Mouse (Mus musculus) brain, embryonic 14.5 days (tissue): ENCODE results near the gene Polr2f. TPM values are rescaled to one million over a fixed set of nuclear protein-coding genes. Genes with fewer than 3 reads are reported as not detected.

Source experiments
- DNase-seq: peaks from one replicate; pipeline ENCODE4 v3.0.0-alpha.2; 2011; ENCODE audit warnings: low read depth
- CTCF ChIP-seq: fragments of 200-500 bp; IDR thresholded peaks from 2 replicates; pipeline ENCODE4 v1.5.1; 2012; ENCODE audit warnings: inconsistent platforms, mild to moderate bottlenecking, moderate library complexity, borderline replicate concordance; ENCODE audit not compliant: insufficient read depth, insufficient read length; ENCODE audit errors: extremely low read depth
- POLR2A ChIP-seq: fragments of 200-500 bp; IDR thresholded peaks from 2 replicates; pipeline ENCODE4 v1.6.1; 2012; ENCODE audit warnings: mild to moderate bottlenecking, inconsistent platforms, borderline replicate concordance; ENCODE audit not compliant: poor library complexity, insufficient read depth, insufficient read length, severe bottlenecking; ENCODE audit errors: extremely low read depth
- polyA plus RNA-seq: library from polyadenylated mRNA; depleted of rRNA; stranded (reverse); fragments of >200 nt; gene quantifications from 2 replicates; pipeline ENCODE4 v1.2.3, GENCODE M21; 2012

Polr2f gene
- polyA plus RNA-seq, 1 experiment, result 143 TPM

GRCm38 (mm10) chr15:79105804-79106203 lies 35.0 kb upstream of the Polr2f start:
- no peak for DNase-seq
- no peak for TF ChIP-seq CTCF
- no peak for TF ChIP-seq POLR2A

GRCm38 (mm10) chr15:79107966-79108365 lies 32.8 kb upstream of the Polr2f start:
- peak; percentile 5 for DNase-seq
- TF ChIP-seq CTCF, result no peak
- no peak for TF ChIP-seq POLR2A

- DNase-seq, result peak; percentile 45
- TF ChIP-seq CTCF, result no peak
- TF ChIP-seq POLR2A, result peak; percentile 29; the same call in 1 of the 2 replicates
Observed at GRCm38 (mm10) chr15:79108421-79109320, 32.1 kb upstream of the Polr2f start, which contains the start of gene Micall1. Gene Micall1, plus strand, starts transcription at chr15:79108898.

- TF ChIP-seq CTCF (no peak), POLR2A (0 out of 2 replicates have a peak, but pooled peaks have one; percentile 5)
- peak; percentile 32 for DNase-seq
Observed at GRCm38 (mm10) chr15:79109321-79109934, 31.4 kb upstream of the Polr2f start.

GRCm38 (mm10) chr15:79110031-79110430 lies 30.8 kb upstream of the Polr2f start:
- TF ChIP-seq POLR2A (no peak), CTCF (no peak)

GRCm38 (mm10) chr15:79110528-79110927 lies 30.3 kb upstream of the Polr2f start:
- DNase-seq, result no peak
- TF ChIP-seq POLR2A (no peak), CTCF (no peak)

More at GRCm38 (mm10) chr15:79110031-79110430, 30.8 kb upstream of the Polr2f start:
- DNase-seq, result peak; percentile 2

- peak; percentile 70 for DNase-seq
- TF ChIP-seq POLR2A, result no peak
- TF ChIP-seq CTCF, result no peak
Observed at GRCm38 (mm10) chr15:79111774-79112173, 29.0 kb upstream of the Polr2f start.

GRCm38 (mm10) chr15:79115276-79115675 lies 25.5 kb upstream of the Polr2f start:
- TF ChIP-seq CTCF (no peak), POLR2A (no peak)
- no peak for DNase-seq

- TF ChIP-seq CTCF, result no peak
- no peak for TF ChIP-seq POLR2A
- no peak for DNase-seq
Observed at GRCm38 (mm10) chr15:79119491-79119890, 21.3 kb upstream of the Polr2f start.

GRCm38 (mm10) chr15:79122119-79122518 lies 18.7 kb upstream of the Polr2f start:
- no peak for TF ChIP-seq POLR2A
- no peak for TF ChIP-seq CTCF
- DNase-seq, result no peak

GRCm38 (mm10) chr15:79122546-79122945 lies 18.3 kb upstream of the Polr2f start:
- no peak for DNase-seq
- TF ChIP-seq CTCF (no peak), POLR2A (no peak)
